Mouse (Mus musculus) monocyte, adult 5-6 weeks (primary cell): ENCODE measurements at regions not wholly inside any gene's neighbourhood (a gene's known extent, or its start where the extent isn't known, plus 50 kb on each side); places are given as distances from the start of the nearest gene placed in this dataset.

Experiments used
- ATAC-seq: fragments of 153-309, 156-312 bp; replicated peaks from 2 replicates; pipeline ENCODE4 v1.8.0; 2017; ENCODE audit warnings: mild to moderate bottlenecking; ENCODE audit not compliant: low TSS enrichment, insufficient number of reproducible peaks, severe bottlenecking, poor library complexity, low FRiP score

DNA sequence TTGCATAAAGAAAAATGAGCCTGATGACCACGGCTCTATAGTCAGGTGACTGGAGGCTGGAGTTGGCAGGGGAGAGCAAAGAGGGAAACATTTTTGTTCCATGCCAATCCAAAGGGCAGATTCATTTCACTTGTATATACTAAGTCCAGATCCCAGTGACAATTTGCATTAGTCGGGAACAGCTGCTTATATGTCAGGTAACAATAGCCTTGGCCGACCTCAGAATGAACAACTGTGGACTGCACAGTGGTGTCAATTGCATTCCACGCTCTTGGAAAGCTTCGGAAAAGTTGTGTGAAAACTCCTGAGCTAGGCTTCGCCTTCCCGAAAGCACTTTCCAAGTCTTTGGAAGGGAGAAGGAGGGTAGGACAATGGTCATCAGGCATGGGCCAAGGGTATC is 419.8 kb upstream of the Smarca2 start:
- ATAC-seq = no peak

DNA sequence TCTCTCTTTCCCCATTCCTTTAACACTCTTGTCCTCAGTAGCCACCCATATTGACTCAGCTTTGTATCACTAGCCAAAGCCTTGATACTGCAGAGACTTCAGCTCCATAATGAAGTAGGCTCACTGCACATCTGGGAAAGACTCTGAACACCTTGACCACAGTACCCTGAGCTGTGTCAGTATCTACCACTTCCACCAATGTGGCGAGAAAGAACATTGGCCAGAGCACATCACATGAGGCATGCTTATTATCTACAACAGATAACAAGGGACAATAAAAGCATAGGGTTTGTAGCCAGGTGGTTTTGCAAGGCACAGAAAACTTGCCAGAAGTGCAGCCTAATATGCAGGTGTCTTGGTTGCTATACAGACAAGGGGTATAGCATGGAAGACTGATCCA is 414.0 kb upstream of the Smarca2 start:
- no peak for ATAC-seq

- no peak for ATAC-seq
These were observed 411.2 kb upstream of the Smarca2 start for GRCm38 (mm10) chr19:26193664-26194063.

DNA sequence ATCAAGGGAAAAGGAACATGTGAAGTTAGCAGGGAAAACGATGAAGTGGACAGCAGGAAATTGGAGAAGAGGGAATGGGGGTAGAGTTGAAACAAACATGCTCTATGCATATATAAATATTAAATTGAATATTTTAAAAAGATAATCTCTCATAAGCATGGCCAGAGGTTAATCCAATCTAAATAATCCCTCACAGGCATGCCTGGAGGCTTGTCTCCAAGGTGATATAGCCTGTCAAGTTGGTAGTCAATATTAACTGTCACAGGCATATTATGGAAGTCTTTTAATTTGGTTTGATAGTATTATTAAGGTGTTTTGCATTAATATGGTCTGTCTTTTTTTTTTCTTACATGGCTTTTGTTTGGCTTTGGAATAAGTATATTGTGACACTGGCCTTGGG is 396.1 kb upstream of the Smarca2 start:
- no peak for ATAC-seq

DNA sequence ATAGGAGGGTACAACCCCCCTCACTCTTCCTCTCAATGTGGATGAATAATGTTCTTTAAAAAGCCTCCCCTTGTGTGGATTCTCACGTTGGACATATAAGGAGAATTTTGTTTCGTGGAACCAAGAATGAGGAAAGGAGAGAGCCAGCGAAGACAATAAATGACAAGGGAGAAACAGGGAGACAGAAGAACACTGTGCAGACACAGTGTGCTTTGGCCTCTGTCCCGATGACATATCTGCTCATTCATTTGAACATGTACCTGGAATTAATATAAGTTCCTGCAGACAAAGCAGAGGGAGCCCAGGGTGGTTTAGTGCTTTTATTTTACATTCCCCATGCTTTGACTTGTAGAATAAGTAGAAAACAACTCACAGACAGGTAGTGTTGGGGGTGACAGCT is 370.3 kb upstream of the Smarca2 start:
- ATAC-seq = no peak

DNA sequence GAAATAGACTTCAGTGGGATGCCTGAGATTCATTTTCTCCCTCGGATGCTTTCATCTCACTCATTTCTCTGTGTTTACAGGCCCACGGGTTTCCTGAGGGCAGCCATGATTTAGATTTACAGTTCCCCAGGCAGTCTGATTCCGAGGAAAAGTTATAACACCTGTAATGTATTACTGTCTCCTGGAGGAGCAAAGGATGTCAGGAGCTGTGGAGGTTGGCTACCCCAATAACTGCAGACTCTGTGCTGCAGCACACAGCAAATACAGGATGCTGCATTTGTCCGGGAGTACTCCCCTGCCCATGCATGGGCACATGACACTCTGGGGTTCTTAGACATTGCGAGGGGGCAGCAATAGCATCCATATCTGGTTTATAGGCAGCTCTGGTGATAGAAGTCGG is 360.8 kb upstream of the Smarca2 start:
- ATAC-seq = no peak

DNA sequence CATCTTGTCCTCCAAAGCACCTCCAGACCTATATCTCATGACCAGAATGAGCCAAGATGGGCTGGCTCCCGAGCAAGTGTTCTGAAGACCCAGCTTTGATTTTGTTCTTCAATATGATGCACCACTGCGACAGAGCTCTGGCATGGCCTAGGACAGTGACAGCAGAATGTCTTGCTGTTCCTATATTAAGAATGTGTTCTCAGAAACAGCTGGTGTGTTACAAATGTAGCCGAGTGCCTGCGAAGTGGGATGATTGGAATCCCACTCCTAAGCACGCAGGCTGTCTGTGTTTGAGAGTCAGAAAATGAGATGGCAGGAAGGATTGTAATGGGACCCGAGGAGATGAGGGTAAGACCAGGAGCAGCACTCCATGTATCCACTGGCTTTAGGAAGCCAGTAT is 355.1 kb upstream of the Smarca2 start:
- ATAC-seq = no peak

- ATAC-seq = no peak
These were observed 346.2 kb upstream of the Smarca2 start for GRCm38 (mm10) chr19:26258677-26259076.

DNA sequence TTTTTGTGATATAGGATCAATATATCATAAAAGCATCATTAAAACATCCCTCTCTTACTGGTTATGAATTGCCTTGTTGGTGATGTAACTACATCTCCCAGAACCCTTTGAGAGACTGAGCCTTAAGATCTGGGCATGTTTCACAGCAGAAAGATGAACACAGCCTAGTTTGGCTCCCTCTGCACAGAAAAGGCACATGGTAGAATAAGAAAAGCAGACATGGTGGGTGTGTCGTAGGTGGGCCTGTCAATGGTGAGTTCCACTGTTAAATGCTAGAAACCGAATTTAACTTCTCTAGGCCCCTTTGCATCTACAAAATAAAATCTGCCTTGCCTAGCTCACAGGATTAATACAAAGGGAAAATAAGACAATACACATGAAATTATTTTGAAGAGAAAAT is 343.3 kb upstream of the Smarca2 start:
- ATAC-seq = no peak

GRCm38 (mm10) chr19:26296360-26296759 is 308.5 kb upstream of the Smarca2 start:
- ATAC-seq = no peak

DNA sequence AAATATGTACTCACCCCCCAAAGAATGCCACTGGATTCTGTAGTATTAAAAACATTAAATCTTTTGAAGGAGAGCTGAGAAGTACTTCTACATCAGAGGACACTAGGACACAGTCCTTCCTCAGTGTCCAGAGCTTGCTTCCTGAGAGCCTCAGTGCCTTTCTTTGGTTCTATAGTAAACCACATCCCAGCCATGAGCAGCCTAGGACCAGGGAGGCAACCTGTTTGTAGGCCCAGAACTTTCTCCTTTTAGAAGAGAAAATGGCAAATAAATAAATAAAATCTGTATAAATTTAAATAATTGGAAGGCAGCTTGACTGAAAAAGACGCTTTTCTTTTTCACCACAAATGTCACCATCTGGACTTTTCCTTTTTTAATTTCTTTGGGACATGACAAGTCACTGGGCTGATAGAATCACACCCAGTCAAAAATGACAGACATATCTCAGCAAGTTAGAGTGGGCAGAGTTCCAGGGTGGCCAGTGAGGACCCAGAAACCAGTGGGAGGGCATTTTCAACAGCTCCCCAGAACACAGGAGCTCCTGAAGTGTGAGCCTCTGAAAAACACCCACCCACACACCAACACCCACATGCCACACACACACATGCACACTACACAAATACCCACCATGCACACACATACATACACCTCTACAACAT is 296.2 kb upstream of the Smarca2 start:
- ATAC-seq = no peak

- no peak for ATAC-seq
These were observed 285.9 kb upstream of the Smarca2 start for GRCm38 (mm10) chr19:26318977-26319376.

DNA sequence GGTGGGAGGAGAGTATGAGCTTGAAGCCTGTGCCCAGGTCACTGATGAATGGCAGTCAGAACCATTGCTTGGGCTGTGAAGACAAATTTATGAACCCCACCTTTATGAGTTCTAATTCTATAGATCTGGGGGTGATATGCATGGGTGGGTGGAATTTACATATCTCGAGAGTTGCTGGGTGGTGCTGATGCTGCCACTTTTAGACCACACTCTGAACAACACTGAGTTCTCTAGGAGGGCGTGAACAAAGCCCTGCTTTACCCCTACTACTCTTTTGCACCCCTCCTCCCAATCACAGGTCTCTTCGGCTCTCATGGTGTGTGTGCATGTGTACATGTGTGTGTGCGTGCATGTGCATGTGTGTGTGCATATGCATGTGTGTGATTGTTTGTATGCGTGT is 281.2 kb upstream of the Smarca2 start:
- ATAC-seq = no peak

- no peak for ATAC-seq
These were observed 265.7 kb upstream of the Smarca2 start for GRCm38 (mm10) chr19:26339120-26339519.

DNA sequence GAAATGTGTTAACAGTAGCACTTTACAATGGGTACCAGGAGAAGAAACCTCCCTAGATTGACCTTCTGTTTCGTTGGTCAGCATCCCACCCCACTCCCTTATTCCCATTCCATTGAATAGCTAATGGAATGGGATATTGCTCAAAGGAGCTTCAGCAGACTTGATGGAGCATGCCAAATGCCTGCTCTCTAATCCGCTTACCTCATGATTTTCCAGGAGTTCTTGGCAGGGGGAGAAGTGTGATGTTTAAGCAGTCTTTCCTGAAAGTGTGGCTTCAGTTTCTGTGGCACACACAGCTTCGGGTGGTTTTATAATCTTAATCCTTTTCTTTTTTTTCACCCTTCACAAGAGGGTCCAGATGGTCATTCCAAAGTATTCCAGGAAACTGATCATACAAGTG is 264.7 kb upstream of the Smarca2 start:
- ATAC-seq = no peak

- no peak for ATAC-seq
These were observed 249.8 kb upstream of the Smarca2 start for GRCm38 (mm10) chr19:26355054-26355453.

- ATAC-seq = no peak
These were observed 220.9 kb upstream of the Smarca2 start for GRCm38 (mm10) chr19:26383961-26384381.

DNA sequence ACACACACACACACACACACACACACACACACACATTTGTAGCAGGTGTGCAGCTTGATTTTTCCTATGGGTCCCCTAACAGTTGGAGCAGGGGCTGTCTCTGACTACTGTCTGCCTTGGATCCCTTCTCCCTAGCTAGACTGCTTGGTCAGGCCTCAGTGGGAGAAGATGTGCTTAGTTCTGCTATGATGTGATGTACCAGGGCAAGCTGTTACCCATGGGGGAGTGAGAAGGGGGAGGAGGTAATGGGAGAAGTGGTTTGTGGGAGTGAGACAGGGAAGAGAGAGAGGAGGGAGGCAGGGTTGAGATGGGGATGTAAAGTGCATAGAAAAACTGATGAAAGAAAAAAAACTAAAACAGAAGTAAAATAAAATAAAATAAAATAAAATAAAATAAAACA is 218.8 kb upstream of the Smarca2 start:
- ATAC-seq = no peak

- no peak for ATAC-seq
These were observed 192.2 kb upstream of the Smarca2 start for GRCm38 (mm10) chr19:26412684-26413083.

DNA sequence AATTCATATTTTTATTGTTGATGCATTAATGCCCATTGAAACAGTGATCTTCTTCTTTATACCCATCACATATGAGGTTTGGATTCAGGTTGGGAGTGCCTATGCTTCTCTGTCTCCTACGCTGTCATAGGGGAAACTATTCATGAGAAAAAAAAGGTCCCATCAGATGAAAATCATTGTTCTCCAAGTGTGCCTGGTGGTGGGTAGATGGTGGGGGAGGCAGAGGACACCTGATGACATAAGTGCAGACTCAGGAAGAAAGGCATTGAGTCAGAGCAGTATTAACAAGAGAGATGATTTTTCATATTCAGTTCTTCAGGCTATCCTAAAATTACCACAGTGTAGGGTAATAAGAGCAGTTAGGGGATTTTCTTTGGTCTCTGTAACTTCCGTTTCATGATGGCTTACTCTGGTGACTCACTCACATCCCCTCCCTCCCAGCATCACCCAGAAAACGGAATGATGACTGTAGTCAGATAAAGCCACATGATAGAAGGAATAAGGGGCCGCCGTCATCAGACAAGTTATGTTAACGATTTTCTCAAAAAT is 190.3 kb upstream of the Smarca2 start:
- ATAC-seq = no peak

GRCm38 (mm10) chr19:26419781-26420180 is 185.1 kb upstream of the Smarca2 start:
- no peak for ATAC-seq
